Mouse (Mus musculus): ENCODE data around the gene Cacnb1.
A peak's percentile ranks its signal among the peaks of the same experiment; 100 is the strongest.

Gene Cacnb1

GRCm38 (mm10) chr11:98037871-98038270 is 15.0 kb upstream of the Cacnb1 start:
- DNase-seq: no peak

- no peak for DNase-seq
These were observed 13.1 kb upstream of the Cacnb1 start for GRCm38 (mm10) chr11:98035977-98036377.

- no peak for DNase-seq
These were observed 12.0 kb upstream of the Cacnb1 start for GRCm38 (mm10) chr11:98034840-98035239.

- no peak for DNase-seq
These were observed 11.2 kb upstream of the Cacnb1 start for GRCm38 (mm10) chr11:98034061-98034460.

GRCm38 (mm10) chr11:98031443-98031770 is 8.6 kb upstream of the Cacnb1 start:
- peak; percentile 85 to 87 for DNase-seq

GRCm38 (mm10) chr11:98030701-98031442 is 8.0 kb upstream of the Cacnb1 start:
- peak in 1 of 2 experiments; percentile 16 for DNase-seq

- DNase-seq: no peak
These were observed 5.0 kb upstream of the Cacnb1 start for GRCm38 (mm10) chr11:98027785-98028184.

GRCm38 (mm10) chr11:98027297-98027688 is 4.5 kb upstream of the Cacnb1 start:
- no peak for DNase-seq

- DNase-seq: peak; percentile 91 to 93
These were observed 3.9 kb upstream of the Cacnb1 start, which contains the start of gene Rpl19 for GRCm38 (mm10) chr11:98026570-98027296. Rpl19 (plus strand) TSS chr11:98026710.

- no peak for DNase-seq
These were observed 3.4 kb upstream of the Cacnb1 start for GRCm38 (mm10) chr11:98026248-98026569.

- no peak for DNase-seq
These were observed 1.7 kb upstream of the Cacnb1 start for GRCm38 (mm10) chr11:98024516-98024915.

- DNase-seq: no peak
These were observed 630 bp downstream of the Cacnb1 start for GRCm38 (mm10) chr11:98022253-98022554.

- peak; percentile 18 to 25 for DNase-seq
These were observed 1.1 kb downstream of the Cacnb1 start for GRCm38 (mm10) chr11:98021565-98022252.

- DNase-seq: no peak
These were observed 1.7 kb downstream of the Cacnb1 start for GRCm38 (mm10) chr11:98021118-98021517.

GRCm38 (mm10) chr11:98020710-98021109 is 2.1 kb downstream of the Cacnb1 start:
- DNase-seq: peak in 1 of 2 experiments; percentile 13

- DNase-seq: no peak
These were observed 2.8 kb downstream of the Cacnb1 start for GRCm38 (mm10) chr11:98019883-98020610.

GRCm38 (mm10) chr11:98018858-98019641 is 3.8 kb downstream of the Cacnb1 start:
- DNase-seq: peak; percentile 55

- DNase-seq: no peak
These were observed 4.6 kb downstream of the Cacnb1 start for GRCm38 (mm10) chr11:98018222-98018621.

- DNase-seq: no peak
These were observed 6.0 kb downstream of the Cacnb1 start for GRCm38 (mm10) chr11:98016824-98017223.

- no peak for DNase-seq
These were observed 6.7 kb downstream of the Cacnb1 start for GRCm38 (mm10) chr11:98016177-98016576.

GRCm38 (mm10) chr11:98012831-98013230 is 10.0 kb downstream of the Cacnb1 start:
- no peak for DNase-seq

- no peak for DNase-seq
These were observed 11.1 kb downstream of the Cacnb1 start for GRCm38 (mm10) chr11:98011716-98012115.

GRCm38 (mm10) chr11:98008087-98008486 is 14.7 kb downstream of the Cacnb1 start:
- no peak for DNase-seq
